Mouse (Mus musculus) embryonic fibroblast, embryonic 13.5 days (primary cell): ENCODE data around the gene Foxd1.

Experiments used
- CTCF ChIP-seq: IDR thresholded peaks from 2 replicates; pipeline ENCODE4 v1.5.1; 2011; ENCODE audit warnings: mild to moderate bottlenecking, control low read depth, low read length, moderate library complexity, borderline replicate concordance; ENCODE audit not compliant: insufficient read depth
- POLR2A ChIP-seq: IDR thresholded peaks from 2 replicates; pipeline ENCODE4 v1.6.1; 2011; ENCODE audit warnings: low read depth, mild to moderate bottlenecking, control low read depth, low read length, moderate library complexity

GRCm38 (mm10) chr13:98374560-98374959 is 20.5 kb downstream of the Foxd1 start:
- TF ChIP-seq CTCF (no peak), POLR2A (no peak)
